Mouse (Mus musculus) bone marrow, adult 2 months (tissue): Measurements from ENCODE around the gene Pde4d.

Experiments
- CTCF ChIP-seq: fragments of 200-500 bp; IDR thresholded peaks from 2 replicates; pipeline ENCODE4 v1.5.1; 2011; ENCODE audit warnings: low read length, control low read depth; ENCODE audit not compliant: control insufficient read depth, insufficient read depth
- POLR2A ChIP-seq: fragments of 200-500 bp; IDR thresholded peaks from 2 replicates; pipeline ENCODE4 v1.6.1; 2011; ENCODE audit warnings: low read depth, mild to moderate bottlenecking, control low read depth, low read length, borderline replicate concordance; ENCODE audit not compliant: control insufficient read depth

DNA sequence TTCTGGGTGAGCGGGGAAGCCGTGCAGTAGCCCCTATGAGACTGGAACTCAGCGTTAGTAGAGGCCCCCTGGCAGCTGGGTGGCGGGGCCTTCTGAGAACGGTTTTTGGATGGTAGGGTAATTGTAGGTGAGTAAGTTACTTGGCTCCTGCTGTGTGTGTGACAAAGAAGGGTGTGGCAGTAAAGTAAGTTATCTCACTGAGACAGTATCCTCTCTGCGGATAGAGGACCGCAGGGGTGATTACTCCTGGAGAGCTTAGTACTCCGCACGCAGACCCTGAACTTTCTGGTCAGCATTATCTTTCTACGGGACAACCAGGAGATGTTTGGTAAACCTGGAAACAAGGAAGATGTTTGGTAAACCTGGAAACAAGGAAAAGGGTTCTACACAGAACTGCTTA lies 1233.3 kb downstream of the Pde4d start:
- TF ChIP-seq CTCF (no peak), POLR2A (no peak)
